Mouse (Mus musculus) intestine, embryonic 15.5 days (tissue): ENCODE measurements around the gene Rprd2. TPM values are rescaled to one million over a fixed set of nuclear protein-coding genes. Genes with fewer than 3 reads are reported as not detected.
"Not testable (repeated sequence)": the region's sequence is repeated elsewhere in the genome, so short reads cannot be mapped to it uniquely, and the experiment has no call there.

ENCODE experiments used
- ATAC-seq: fragments of 200-750 bp; cut with Nextera tagmentation; 2 replicates; pipeline ENCODE4 v1.8.0; 2017; ENCODE audit warnings: moderate TSS enrichment, moderate library complexity
- H3K27ac ChIP-seq: fragments of 300-500 bp; sonication (generic); 2 replicates; pipeline ENCODE4 v1.5.1; 2015; ENCODE audit warnings: mild to moderate bottlenecking, inconsistent platforms
- H3K27me3 ChIP-seq: fragments of 300-500 bp; sonication (generic); replicated peaks from 2 replicates; pipeline ENCODE4 v1.6.1; 2015; ENCODE audit warnings: inconsistent platforms
- H3K36me3 ChIP-seq: fragments of 300-500 bp; sonication (generic); 2 replicates; pipeline ENCODE4 v1.6.1; 2015; ENCODE audit warnings: inconsistent platforms
- H3K4me1 ChIP-seq: fragments of 300-500 bp; sonication (generic); replicated peaks from 2 replicates; pipeline ENCODE4 v1.6.1; 2015; ENCODE audit warnings: inconsistent platforms
- H3K4me2 ChIP-seq: fragments of 300-500 bp; sonication (generic); replicated peaks from 2 replicates; pipeline ENCODE4 v1.6.1; 2015; ENCODE audit warnings: mild to moderate bottlenecking, inconsistent platforms
- H3K4me3 ChIP-seq: fragments of 300-500 bp; sonication (generic); replicated peaks from 2 replicates; pipeline ENCODE4 v1.5.1; 2015; ENCODE audit warnings: inconsistent platforms
- H3K9ac ChIP-seq: fragments of 300-500 bp; sonication (generic); 2 replicates; pipeline ENCODE4 v1.6.1; 2015; ENCODE audit warnings: inconsistent platforms
- H3K9me3 ChIP-seq: fragments of 300-500 bp; sonication (generic); 2 replicates; pipeline ENCODE4 v1.6.1; 2016; ENCODE audit warnings: inconsistent platforms
- WGBS: fragments of 180-500 bp; shearing (Covaris S2); methylation state at CpG from one replicate; pipeline ENCODE4 v1.1.7; 2015; 5-methylcytosine and 5-hydroxymethylcytosine counted together
- polyA plus RNA-seq: library from polyadenylated mRNA; unstranded; fragments of >200 nt; fragmentation: Nextera tagmentation; extraction: Ambion mirVana; gene quantifications from 2 replicates; pipeline ENCODE4 v1.2.1, GENCODE M21; 2015

Rprd2 gene
- polyA plus RNA-seq: 16.9 and 18.3 TPM in 2 replicates

GRCm38 (mm10) chr3:95818571-95819288 lies at the start of gene Rprd2:
Gene Rprd2 (minus strand): TSS chr3:95818863.
- H3K9me3 ChIP-seq: no peaks in the 10 kb centered on the region
- ATAC-seq: peak; percentile 67
- H3K4me3 ChIP-seq: peak within 1 kb of the TSS; percentile 75
- H3K9ac ChIP-seq: peak within 1 kb of the TSS; percentile 98
- H3K27me3 ChIP-seq: no peaks in the 10 kb centered on the region
- peaks cover 3% of the 10 kb centered on the region; the same call in 1 of the 2 replicates for H3K4me1 ChIP-seq
- H3K27ac ChIP-seq: peak within 1 kb of the TSS; percentile 100
- peak within 1 kb of the TSS; percentile 60 for H3K4me2 ChIP-seq
- no peaks in the 10 kb centered on the region for H3K36me3 ChIP-seq
- under 1% methylated on average over 60 of the region's 60 CpGs for WGBS

- H3K4me2 ChIP-seq: no peak overlapping the region
- 91% methylated on average over 2 of the region's 2 CpGs for WGBS
- no peak overlapping the region for H3K27ac ChIP-seq
- no peaks in the 10 kb centered on the region for H3K9me3 ChIP-seq
- H3K9ac ChIP-seq: no peak overlapping the region
- H3K4me1 ChIP-seq: peaks cover 10% of the 10 kb centered on the region
- H3K36me3 ChIP-seq: peaks cover 11% of the 10 kb centered on the region; the same call in 1 of the 2 replicates
- ATAC-seq: no peak
- H3K4me3 ChIP-seq: no peak overlapping the region
- H3K27me3 ChIP-seq: no peaks in the 10 kb centered on the region
Observed at GRCm38 (mm10) chr3:95867408-95867807, 48.7 kb upstream of the Rprd2 start.

GRCm38 (mm10) chr3:95866071-95866470 lies 47.4 kb upstream of the Rprd2 start:
- no peaks in the 10 kb centered on the region for H3K9me3 ChIP-seq
- H3K4me2 ChIP-seq: no peak overlapping the region
- H3K27me3 ChIP-seq: no peaks in the 10 kb centered on the region
- peaks cover 11% of the 10 kb centered on the region; the same call in 1 of the 2 replicates for H3K36me3 ChIP-seq
- 0 out of 2 replicates have a peak, but pooled peaks cover 5% of the 10 kb centered on the region for H3K4me1 ChIP-seq
- no peak overlapping the region for H3K4me3 ChIP-seq
- 86% methylated on average over 5 of the region's 5 CpGs for WGBS
- no peak for ATAC-seq
- no peak overlapping the region for H3K27ac ChIP-seq
- no peak overlapping the region for H3K9ac ChIP-seq

GRCm38 (mm10) chr3:95865571-95865970 lies 46.9 kb upstream of the Rprd2 start:
- H3K4me3 ChIP-seq: no peak overlapping the region
- ATAC-seq: no peak
- H3K9ac ChIP-seq: no peak overlapping the region
- H3K4me1 ChIP-seq: 0 out of 2 replicates have a peak, but pooled peaks cover 4% of the 10 kb centered on the region
- no peaks in the 10 kb centered on the region for H3K9me3 ChIP-seq
- H3K4me2 ChIP-seq: no peak overlapping the region
- WGBS: 87% methylated on average over 20 of the region's 20 CpGs
- no peaks in the 10 kb centered on the region for H3K27me3 ChIP-seq
- no peak overlapping the region for H3K27ac ChIP-seq
- peaks cover 11% of the 10 kb centered on the region; the same call in 1 of the 2 replicates for H3K36me3 ChIP-seq

GRCm38 (mm10) chr3:95865050-95865449 lies 46.4 kb upstream of the Rprd2 start:
- no peaks in the 10 kb centered on the region for H3K27me3 ChIP-seq
- H3K4me2 ChIP-seq: no peak overlapping the region
- peaks cover 11% of the 10 kb centered on the region; the same call in 1 of the 2 replicates for H3K36me3 ChIP-seq
- H3K4me3 ChIP-seq: no peak overlapping the region
- H3K27ac ChIP-seq: no peak overlapping the region
- H3K9me3 ChIP-seq: no peaks in the 10 kb centered on the region
- no peaks in the 10 kb centered on the region for H3K4me1 ChIP-seq
- 85% methylated on average over 5 of the region's 5 CpGs for WGBS
- no peak overlapping the region for H3K9ac ChIP-seq
- ATAC-seq: no peak

- no peaks in the 10 kb centered on the region for H3K4me1 ChIP-seq
- no peak overlapping the region for H3K4me3 ChIP-seq
- H3K9ac ChIP-seq: no peak overlapping the region
- H3K4me2 ChIP-seq: no peak overlapping the region
- no peaks in the 10 kb centered on the region for H3K27me3 ChIP-seq
- no peak overlapping the region for H3K27ac ChIP-seq
- peaks cover 11% of the 10 kb centered on the region; the same call in 1 of the 2 replicates for H3K36me3 ChIP-seq
- H3K9me3 ChIP-seq: no peaks in the 10 kb centered on the region
- ATAC-seq: no peak
- WGBS: 81% methylated on average over 7 of the region's 7 CpGs
Observed at GRCm38 (mm10) chr3:95863578-95863977, 44.9 kb upstream of the Rprd2 start.

- H3K4me2 ChIP-seq: no peak overlapping the region
- H3K4me1 ChIP-seq: no peaks in the 10 kb centered on the region
- peaks cover 11% of the 10 kb centered on the region; the same call in 1 of the 2 replicates for H3K36me3 ChIP-seq
- no peak overlapping the region for H3K9ac ChIP-seq
- H3K27ac ChIP-seq: no peak overlapping the region
- WGBS: 45% methylated on average over 2 of the region's 2 CpGs
- no peak overlapping the region for H3K4me3 ChIP-seq
- ATAC-seq: peak; percentile 48; the same call in 1 of the 2 replicates
- H3K27me3 ChIP-seq: no peaks in the 10 kb centered on the region
- H3K9me3 ChIP-seq: no peaks in the 10 kb centered on the region
Observed at GRCm38 (mm10) chr3:95861796-95862195, 43.1 kb upstream of the Rprd2 start.

GRCm38 (mm10) chr3:95861216-95861615 lies 42.6 kb upstream of the Rprd2 start:
- Histone ChIP-seq H3K4me3 (no peak overlapping the region), H3K27me3 (no peaks in the 10 kb centered on the region), H3K27ac (no peak overlapping the region), H3K9me3 (no peaks in the 10 kb centered on the region), H3K36me3 (peaks cover 11% of the 10 kb centered on the region; the same call in 1 of the 2 replicates), H3K4me2 (no peak overlapping the region), H3K4me1 (no peaks in the 10 kb centered on the region), H3K9ac (no peak overlapping the region)
- no peak for ATAC-seq
- WGBS: 73% methylated on average over 10 of the region's 10 CpGs

- ATAC-seq: no peak
- H3K4me2 ChIP-seq: no peak overlapping the region
- no peaks in the 10 kb centered on the region for H3K9me3 ChIP-seq
- H3K4me1 ChIP-seq: no peaks in the 10 kb centered on the region
- no peaks in the 10 kb centered on the region for H3K27me3 ChIP-seq
- H3K36me3 ChIP-seq: peaks cover 8% of the 10 kb centered on the region; the same call in 1 of the 2 replicates
- no peak overlapping the region for H3K27ac ChIP-seq
- no peak overlapping the region for H3K4me3 ChIP-seq
- no peak overlapping the region for H3K9ac ChIP-seq
- 90% methylated on average over 3 of the region's 3 CpGs for WGBS
Observed at GRCm38 (mm10) chr3:95860323-95860722, 41.7 kb upstream of the Rprd2 start.

- ATAC-seq: not testable (repeated sequence)
Observed at GRCm38 (mm10) chr3:95858278-95858677, 39.6 kb upstream of the Rprd2 start.

GRCm38 (mm10) chr3:95857050-95857449 lies 38.4 kb upstream of the Rprd2 start:
- not testable (repeated sequence) for H3K9me3 ChIP-seq, ATAC-seq, H3K27me3 ChIP-seq, H3K4me3 ChIP-seq, H3K4me2 ChIP-seq, H3K4me1 ChIP-seq, H3K27ac ChIP-seq, H3K36me3 ChIP-seq, H3K9ac ChIP-seq
- 84% methylated on average over 1 of the region's 1 CpGs for WGBS

More at GRCm38 (mm10) chr3:95858278-95858677, 39.6 kb upstream of the Rprd2 start:
- not testable (repeated sequence) for H3K4me1 ChIP-seq, H3K27ac ChIP-seq, H3K9me3 ChIP-seq, H3K4me2 ChIP-seq, H3K4me3 ChIP-seq, H3K27me3 ChIP-seq, H3K9ac ChIP-seq, H3K36me3 ChIP-seq
- WGBS: 80% methylated on average over 3 of the region's 3 CpGs

- Histone ChIP-seq H3K4me3 (peak overlapping the region; percentile 82), H3K9me3 (no peaks in the 10 kb centered on the region), H3K9ac (peak overlapping the region; percentile 37), H3K4me2 (peak overlapping the region; percentile 63), H3K27me3 (no peaks in the 10 kb centered on the region), H3K27ac (peak overlapping the region; percentile 78), H3K4me1 (no peaks in the 10 kb centered on the region), H3K36me3 (peaks cover 3% of the 10 kb centered on the region)
- peak; percentile 57 for ATAC-seq
- 24% methylated on average over 7 of the region's 7 CpGs for WGBS
Observed at GRCm38 (mm10) chr3:95856115-95856514, 37.5 kb upstream of the Rprd2 start.
